Mouse (Mus musculus) urinary bladder, postnatal 36 days (tissue): ENCODE measurements around the gene Slc17a7.

Experiments used
- DNase-seq, 2 experiments: peaks; one replicate each; pipeline ENCODE4 v3.0.0; 2022; ENCODE audit warnings: low spot score in 2 of 2, mixed read lengths in 1 of 2

Gene Slc17a7

DNA sequence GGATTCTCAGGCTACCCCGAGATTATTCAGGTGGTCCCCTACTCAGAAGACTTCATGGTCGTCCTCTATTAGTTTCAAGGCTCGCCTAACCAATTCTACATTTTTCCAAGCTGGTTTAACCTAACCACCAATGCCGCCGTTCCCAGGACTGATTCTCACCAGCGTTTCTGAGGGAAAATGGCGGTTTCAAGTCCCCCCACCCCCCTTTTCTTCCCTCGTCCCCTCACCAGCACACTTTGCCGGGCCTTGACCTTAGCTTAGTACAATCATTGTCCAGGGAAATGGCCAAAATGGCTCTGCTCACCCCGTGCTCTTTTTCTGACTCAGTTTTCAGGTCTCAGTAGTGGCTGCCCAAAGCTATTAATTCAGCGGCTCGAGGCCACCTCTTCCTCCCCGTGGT, 11.6 kb downstream of the Slc17a7 start:
- DNase-seq = no peak

DNA sequence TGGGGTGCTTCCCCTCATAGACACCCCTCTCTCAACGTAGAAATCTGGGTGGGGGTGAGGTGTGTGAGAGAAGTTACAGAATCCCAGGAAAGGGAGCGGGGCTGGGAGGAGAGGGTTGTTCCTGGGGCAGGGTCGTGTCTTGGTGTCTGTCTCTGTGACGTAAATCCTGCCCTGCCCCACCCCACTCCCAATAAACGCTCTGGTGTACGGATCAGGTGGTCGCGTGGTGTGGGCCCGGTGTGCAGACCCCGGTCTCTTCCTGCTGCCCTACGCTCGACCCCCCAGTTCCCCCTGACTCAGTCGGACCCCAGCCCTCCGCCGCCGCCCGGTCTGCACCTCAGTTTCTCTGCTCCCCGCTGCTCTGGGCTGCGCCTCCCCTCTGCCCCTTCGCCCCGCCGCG, 12.2 kb downstream of the Slc17a7 start:
- DNase-seq = no peak

DNA sequence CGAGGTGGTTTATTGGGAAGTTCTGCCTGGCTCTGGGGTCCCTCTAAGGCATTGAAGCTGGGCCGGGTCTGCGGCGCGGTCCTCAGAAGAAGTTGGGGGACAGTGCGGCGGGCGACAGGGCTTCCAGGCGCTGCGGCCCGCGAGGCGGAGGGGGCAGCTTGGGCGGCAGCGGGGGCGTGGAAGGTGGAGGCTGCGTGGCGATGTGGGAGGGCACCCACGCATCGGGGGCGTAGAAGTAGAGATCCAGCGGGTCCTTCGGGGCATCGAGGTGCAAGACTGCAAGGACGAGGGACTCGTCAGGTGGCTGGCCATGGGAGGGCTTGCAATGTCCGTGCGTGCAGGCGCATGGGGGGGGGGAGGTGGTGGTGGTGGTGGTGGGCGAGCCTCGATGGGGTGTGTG, 12.6 kb downstream of the Slc17a7 start:
- no peak for DNase-seq

DNA sequence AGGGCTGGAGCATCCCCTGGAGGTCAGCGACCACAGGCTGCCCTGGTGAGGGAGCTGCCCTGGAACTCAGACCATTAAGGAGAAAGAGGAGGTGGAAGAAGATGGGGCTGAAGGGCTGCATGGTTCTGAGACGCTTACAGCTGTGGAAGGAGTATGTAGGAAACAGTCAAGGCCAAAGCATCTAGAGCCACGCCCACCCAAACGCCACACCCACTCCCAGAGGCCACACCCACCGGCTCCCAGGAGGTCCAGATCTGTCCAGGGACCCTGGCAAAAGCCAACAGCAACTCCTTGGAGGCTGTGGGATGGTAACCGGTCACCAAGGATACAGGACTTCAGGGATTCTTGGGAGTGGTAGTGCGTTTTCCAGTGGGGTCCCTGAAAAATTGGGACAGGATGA, 14.8 kb downstream of the Slc17a7 start:
- no peak for DNase-seq

DNA sequence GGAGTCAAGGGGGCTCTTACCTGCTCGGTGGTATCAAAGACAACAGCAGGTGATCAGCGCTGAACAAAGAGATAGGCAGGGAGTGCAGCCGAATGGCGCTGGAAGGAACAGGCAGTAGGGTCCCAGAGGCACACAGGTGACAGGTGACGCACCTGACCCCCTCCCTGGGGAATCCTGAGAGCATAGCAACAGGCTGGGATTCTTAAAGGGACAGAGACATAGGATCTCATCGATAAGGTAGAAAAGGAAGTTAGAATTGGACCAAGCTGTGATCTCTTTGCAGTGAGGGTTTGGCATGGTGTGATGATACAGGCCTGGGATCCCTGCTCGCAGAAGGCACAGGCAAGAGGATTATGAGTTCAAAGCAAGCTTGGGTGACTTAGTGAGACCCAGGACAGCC, 15.7 kb downstream of the Slc17a7 start, which contains the start of gene Gfy:
Gene Gfy (minus strand): TSS at position 101 of the 400 bp plus-strand sequence.
- DNase-seq = no peak

DNA sequence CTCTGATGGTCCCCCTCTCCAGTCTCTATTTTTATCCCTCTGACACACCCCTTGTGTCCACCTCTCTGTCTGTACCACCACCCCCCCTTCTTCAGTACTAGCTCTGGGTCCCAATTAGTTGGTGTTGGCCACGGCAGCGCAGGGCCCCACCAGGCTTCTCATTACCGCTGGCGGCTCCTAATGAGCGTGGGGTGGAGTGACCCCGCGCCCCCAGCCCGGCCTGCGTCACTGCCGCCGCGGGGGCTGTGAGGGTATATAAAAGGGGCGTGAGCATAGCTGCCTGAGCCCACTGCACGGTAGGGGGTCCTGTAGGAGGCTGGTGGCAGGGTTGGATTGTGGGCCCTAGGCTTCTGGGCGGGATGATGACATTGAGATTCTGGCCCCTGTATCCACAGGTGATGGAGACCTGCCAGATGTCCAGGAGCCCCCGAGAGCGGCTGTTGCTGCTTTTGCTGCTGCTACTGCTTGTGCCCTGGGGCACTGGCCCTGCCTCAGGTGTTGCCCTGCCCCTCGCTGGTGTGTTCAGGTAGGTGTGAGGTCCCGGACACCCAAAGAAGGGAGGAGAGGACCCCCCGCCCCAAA, 17.2 kb downstream of the Slc17a7 start, which contains the start of gene Pth2:
Gene Pth2 (plus strand): TSS at position 100 of the 582 bp plus-strand sequence.
- DNase-seq = no peak

DNA sequence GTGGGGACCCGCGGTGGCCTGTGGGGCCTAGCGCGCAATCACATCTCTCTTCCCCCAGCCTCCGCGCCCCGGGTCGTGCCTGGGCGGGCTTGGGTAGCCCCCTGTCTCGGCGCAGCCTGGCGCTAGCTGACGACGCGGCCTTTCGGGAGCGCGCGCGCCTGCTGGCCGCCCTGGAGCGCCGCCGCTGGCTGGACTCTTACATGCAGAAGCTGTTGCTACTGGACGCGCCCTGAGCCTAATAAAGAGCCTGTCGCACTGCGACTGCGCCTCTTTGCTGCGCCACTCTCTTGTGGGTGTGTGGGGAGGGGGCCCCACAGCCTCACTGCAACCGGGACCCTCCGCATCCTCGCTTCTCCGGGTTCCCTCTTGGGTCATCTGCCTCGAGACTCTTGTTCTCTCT, 17.8 kb downstream of the Slc17a7 start:
- no peak for DNase-seq

DNA sequence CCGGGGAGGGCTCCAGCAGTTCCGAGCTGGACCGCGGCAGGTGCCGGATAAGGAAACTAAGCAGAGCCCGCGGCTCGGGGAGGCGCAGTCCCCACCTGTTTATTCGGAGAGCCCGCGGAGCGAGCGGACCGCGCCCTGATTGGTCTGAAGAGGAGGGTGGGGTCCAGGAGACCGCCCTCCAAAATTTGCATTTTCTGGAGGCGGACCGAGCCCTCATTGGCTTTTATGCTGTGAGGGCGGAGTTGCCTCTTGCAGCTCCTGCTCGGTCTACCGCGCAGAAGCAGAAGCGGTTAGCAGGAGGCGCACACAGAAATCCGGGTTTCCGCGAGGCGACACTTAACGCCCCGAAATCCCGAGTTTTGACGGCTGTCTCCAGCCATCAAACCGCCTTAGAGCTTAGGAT, 18.5 kb downstream of the Slc17a7 start:
- peak; percentile 80 to 88 for DNase-seq

DNA sequence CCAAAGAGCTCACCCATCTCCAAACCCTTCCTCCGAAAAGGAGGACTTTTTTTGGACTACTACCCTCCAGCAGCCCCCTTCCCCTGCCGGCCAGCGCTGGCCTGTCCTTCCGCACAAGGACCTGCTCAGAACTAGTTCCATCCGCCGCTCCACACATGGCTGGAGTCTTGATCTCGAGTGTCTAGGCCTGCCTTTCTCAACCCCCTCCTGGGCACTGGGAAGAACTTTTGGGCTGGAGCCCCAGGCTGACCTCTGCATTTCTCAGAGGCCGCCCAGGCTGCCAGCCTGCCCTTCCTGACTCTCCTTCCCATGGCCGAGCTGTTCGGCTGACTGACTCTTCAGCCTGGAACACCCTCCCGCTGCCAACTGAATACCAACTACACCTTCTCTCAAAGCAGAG, 18.9 kb downstream of the Slc17a7 start:
- no peak for DNase-seq

DNA sequence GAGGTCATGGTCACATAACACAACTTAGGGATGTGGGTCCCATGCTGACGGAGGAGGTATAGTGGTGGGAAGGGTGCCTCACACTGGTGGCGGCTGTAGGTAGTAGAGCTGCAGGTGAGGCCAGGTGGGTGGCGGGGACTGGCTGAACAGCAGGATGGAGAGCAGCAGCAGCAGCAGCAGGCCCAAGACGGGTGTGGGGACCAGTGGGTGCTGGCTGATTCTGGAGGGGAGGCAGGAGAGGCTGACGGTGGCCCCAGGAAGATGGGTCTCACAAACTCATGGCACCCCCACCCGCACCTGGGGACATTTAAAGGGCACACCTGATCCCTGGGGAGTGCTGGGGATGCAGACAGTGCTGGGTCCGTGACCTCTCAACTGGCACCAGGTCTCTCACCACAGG, 19.9 kb downstream of the Slc17a7 start:
- DNase-seq = no peak

DNA sequence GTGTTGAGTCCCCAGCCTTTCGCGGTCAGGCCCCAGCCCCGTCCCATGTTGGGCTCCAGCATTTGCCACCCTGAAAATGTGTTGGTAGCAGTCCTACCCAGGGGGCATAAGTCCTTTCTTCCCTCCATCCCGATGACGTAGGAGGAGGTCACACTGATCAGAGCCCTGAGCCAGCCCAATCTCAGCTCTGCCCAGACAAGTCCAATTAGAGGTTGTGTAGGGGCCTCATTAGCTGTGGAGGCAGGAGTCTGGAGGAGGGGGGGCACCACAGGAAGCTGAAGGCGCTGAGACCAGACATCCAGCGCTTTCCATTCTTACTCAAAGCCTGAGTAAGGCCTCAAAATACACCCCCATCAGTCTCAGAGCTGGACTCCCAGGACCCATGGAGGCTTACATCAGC, 22.2 kb downstream of the Slc17a7 start:
- DNase-seq = no peak

DNA sequence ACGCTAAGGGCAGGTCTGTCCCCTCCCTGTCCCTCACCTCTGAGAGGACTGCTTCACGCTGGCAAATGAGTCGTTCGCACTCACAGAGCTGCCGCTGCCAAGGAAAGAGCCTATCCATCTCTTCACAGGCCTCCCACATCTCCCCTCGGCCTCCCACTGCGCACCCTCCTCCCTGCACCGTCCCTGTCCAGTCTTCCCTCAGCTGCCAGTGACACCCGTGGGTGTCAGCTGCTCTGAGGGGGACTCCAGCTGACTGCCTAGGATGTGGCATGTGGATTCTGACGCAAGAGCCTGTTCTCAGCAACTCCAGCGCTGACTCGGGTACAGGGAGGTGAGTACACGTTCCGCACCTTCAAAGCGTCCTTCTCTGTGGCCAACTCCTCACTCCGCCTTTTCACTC, 25.9 kb downstream of the Slc17a7 start:
- no peak for DNase-seq

DNA sequence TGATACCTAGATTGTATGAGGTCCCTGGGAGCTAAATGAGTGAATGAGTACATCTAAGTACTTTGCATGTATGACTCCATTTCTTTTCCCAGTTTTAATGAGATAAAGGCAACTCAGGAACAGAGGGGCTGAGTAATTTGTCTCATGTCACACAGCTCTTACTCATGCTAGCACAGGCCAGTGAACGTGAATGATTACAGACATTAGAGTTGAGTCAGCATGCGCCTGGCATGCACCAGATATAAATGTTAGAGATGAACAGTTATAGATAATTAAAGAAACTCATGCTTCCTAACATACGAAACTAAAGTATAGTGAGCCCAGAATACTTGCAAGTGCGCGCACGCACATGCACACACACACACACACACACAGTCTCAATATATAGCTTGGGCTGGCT, 26.4 kb downstream of the Slc17a7 start:
- DNase-seq = no peak

DNA sequence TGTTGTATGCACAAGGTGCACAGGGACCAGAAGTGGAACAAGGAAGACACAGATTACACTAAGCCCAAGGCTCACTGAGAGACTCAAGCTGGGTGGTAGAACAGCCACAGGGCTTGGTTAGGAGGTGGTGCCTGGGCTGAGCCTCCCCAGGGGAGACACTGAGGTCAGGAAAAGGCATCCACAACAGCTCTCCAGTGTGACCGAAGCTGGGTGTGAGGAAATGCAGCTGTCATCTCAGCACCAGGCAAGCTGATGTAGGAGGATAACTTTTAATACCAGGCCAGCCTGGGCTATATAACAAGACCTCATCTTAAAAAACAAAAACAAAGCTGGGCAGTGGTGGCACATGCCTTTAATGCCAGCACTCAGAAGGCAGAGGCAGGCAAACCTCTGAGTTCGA, 27.4 kb downstream of the Slc17a7 start:
- DNase-seq = no peak

DNA sequence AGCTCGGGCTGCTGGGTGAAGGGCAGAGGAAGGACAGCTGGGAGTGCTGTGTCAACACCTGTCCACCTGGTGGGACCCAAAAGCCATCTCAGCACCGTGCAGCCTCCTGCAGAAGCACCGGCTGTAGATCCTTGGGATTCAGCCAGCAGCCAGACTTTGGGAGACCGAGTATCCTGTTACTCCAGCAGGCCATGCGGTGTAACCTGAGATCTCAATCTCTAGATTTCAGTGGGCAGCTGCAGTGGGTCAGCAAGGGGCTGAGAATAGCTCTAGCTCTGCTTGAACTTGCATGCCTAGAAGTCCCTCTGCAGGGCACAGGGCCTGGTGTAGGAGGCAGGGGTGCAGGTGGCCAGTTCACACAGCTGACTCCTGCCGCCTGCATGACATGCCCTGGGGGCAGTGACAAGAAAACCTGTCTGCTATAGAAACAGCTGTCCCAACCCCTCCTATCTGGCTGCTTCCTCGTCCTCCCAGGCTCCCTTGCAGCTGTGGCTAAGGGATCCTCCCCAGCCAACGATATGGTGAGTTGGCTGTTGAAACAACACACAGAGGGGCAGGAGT, 28.1 kb downstream of the Slc17a7 start:
- no peak for DNase-seq

DNA sequence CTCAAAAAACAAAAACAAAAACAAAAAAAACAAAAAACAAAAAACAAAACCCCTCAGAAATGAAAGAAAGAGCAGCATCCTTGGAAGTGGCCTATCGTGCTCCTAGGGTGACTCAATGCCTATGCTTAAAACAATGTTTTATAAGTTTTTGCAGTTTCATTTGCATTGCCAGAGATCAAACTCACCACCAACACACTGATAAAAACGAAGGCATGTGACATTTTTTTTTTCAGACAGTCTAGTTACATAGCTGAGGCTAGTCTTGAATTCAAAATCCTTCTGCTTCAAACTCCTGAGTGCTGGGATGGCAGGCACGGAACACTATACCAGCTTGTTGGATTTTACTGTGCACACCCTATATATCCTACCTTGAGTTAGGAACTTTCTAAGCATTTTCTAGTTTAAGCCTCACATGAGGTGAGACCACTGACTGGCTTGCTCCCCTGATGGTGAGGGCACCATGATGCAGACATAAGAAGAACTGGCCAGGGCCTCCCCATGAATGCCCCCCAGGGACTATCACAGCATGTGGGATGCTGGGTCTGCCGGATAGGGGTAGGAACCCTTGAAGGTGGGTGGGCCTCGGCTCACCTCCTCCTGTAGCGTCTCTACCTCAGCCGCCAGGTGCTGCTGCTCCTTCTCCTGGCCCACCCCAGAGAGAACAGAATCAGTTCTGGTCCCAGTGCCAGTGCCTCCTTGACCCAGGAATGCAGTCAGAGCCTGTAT, 29.0 kb downstream of the Slc17a7 start:
- no peak for DNase-seq

DNA sequence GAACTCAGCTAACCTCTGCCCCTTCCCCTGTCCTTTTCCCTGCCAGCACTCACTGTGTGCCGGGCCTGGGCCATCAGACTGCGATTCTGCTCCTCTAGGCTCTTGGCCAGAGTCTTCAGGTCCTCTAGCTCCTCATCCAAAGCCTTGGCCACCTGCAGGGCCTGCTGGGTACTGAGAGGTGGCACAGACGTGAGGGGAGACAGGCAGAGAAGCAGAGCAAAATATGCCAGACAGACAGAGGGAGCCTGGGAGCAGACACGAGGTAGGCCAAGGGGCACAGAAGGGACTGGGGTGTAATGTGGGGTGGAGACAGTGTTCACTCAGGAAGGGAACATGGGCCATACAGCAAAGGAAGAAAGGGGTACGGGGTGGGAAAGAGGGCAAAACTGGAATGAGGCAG, 29.7 kb downstream of the Slc17a7 start:
- no peak for DNase-seq

DNA sequence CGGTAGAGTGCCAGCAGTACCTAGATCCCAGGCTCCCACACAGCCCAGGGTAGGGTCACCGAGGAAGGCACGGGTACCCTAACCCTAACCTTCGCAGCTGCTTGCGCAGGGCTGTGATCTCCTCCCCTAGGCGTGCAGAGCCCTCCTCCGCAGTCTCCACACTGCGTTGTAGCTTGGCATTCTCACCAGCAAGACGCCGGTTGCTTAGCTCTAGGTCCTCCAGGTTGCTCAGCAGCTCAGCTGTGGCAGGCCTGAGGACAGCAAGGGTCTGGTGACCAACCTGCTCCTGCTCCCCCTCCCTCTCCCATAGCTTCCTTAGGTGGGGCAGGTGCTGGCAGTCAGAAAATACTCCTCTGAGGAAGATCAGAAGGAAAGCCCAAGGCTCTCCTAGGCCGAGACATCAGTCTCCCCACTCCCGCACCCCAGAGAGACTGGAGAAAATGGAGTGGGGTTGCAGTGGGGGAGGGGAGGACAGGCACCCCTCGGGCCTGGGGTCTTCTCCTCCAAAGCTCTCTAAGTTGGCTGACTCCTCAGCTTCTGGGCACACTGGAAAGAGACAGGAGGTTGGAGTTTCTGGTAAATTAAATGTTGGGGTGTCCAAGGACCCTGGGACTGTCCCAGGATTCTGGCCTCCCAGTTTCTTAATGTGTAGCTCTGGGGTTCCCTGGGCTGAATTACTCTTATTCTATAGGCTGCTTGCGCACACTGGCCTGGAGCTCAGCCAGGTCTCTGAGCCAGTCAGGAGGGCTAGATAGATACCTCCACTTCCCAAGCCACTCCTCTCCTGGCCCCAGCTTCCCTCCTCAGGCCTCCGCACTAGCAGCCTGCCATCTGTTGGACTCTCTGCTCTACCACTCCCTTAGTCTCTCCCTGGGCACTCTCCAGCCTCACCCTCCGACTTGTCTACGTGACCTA, 30.4 kb downstream of the Slc17a7 start:
- no peak for DNase-seq

DNA sequence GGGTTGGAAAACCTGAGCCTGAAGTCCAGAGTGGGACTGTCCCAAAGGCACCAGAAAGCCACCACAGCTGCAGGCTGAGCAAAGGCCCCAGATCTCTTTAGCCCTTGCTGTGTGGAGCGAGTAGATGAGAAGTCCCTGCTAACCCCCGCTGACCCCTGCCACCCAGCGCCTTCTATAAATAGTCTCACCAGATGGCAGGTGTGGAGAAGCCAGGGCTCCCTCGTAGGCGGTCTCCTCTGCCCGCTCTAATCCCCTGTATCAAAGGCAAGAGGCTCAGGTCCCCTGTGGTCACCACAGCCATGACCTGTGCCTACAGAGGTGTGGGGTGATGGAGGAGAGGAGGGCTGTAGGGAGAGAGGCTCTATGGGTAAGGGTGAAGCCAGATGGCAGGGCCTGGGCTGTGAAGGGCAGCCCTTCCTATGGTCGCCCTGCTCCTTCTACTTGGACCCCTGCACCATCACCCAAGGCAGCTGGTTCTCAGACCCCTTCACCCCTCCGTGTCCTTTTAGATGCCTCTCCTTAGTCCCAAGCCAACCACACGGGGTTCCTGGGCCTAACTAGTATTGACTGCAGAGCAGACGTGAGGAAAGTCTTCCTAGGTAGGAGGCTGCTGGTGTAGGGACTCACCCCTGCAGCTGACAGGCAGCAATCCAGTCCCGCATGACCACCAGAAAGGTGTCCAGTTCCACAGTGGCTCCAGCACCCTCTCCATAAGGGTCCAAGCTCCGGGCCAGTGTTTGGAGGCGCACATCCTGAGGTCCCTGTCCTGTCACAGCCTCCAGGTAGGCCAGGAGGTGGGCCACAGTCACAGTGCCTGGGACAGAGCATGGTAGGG, 31.8 kb downstream of the Slc17a7 start:
- no peak for DNase-seq

DNA sequence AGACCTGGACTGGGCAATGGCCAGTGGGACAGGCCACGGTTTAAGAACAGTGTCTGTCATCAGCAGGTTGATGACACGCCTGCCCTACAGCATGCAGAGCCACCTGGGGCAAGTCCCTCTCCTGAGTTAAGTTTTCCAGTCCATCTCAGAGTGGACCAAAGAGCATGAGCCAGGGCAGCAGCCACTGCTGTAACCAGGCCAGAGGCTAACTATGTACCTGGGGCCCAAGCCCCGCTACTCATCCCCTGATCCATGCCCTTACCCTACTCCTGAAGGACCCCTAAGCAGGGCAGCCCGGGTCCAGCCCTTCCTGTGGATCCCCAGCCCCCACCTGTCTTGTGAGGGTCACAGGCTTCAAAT, 32.4 kb downstream of the Slc17a7 start:
- DNase-seq = no peak

DNA sequence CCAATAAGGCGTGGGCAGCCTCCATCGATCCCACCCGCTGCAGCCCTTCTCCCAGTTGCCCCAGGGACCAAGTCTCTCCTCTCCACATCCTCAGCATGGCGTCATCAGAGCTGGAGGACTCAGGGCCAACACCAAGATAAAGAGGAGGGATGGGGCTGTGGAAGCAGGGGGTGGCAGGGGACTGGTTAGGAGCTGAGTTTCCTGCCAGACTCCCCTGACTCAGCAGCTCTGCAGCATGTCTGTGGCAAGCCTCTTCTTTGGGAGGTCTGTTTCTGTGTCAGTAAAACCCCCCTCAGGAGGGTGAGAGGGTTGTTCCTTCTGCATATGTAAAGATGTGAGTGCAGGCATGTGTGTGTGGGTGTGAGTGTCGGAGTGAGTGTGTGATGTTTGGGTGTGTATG, 33.2 kb downstream of the Slc17a7 start:
- DNase-seq = no peak
